15 mouse cellular contexts compared by ENCODE assay signal in the genomic region with DNA sequence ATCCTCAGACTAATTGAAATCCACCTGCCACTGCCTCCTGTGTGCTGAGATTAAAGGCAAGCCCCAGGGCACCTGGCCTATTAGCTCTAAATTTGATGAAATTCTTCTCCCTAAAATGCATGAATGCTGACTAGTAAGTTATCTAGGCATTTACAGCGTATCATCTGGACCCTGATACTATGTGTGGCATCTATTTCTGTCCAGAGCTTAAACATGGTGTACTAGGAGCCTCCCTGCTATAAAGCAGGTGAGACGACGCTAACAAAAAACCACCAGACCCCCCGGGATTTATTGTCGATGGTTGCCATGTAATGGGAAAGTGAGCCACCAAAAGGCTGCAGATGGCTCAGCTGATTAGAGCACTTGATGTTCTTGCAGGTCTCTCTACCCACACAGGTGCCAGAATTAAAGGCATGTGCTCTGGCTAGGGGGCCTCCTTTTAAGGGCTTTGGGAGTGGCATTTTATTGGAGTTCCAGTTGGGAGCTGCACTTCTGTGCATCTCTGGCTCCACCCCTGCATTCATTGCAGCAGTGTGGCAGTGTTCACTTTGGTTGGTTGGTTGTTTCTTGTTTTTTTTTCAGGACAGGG. TPM values are rescaled to one million over a fixed set of nuclear protein-coding genes. Genes with fewer than 3 reads are reported as not detected.
A peak's percentile ranks its signal among the peaks of the same experiment; 100 is the strongest.
DNase-seq lines count a peak whose midpoint lies in the region; ATAC-seq and TF ChIP-seq lines count a peak whose summit lies in the region.
"Had no signal": no experiment of that assay in that cellular context is flagged by ENCODE, and none has a peak within 500 bp of the region (broad histone marks: within the 10 kb centered on the region; RNA-seq: fewer than 3 reads in every experiment).

No protein-coding gene starts in this region.

- no peak overlapping the region for H3K4me3 ChIP-seq in hindbrain, embryonic 16.5 days (ENCODE audit: low read length)
- H3K4me3 ChIP-seq in hindbrain, embryonic 14.5 days (replicated peaks; ENCODE audit: low read length), result no peak overlapping the region
- H3K4me3 ChIP-seq in thymus, adult 2 months (ENCODE audit: control insufficient read depth, insufficient read depth, low read length), result no peak overlapping the region
- no peak overlapping the region for H3K4me3 ChIP-seq in intestine, postnatal 0 days (ENCODE audit: low read depth, low read length)
- no peak overlapping the region for H3K4me3 ChIP-seq in cerebellum, adult 2 months (replicated peaks; ENCODE audit: insufficient read depth, low read depth, low read length)
- H3K4me3 ChIP-seq: erythroblast, embryonic 14.5 days; hindbrain, embryonic 15.5 days; left cerebral cortex, adult 2 months; liver, embryonic 13.5 days had no signal

- TF ChIP-seq POLR2A in thymus, adult 2 months (IDR thresholded peaks at IDR 0.05; ENCODE audit: control insufficient read depth, extremely low read depth, insufficient read depth, low read length, poor library complexity), result no peak
- no peak for TF ChIP-seq POLR2A in cerebellum, adult 2 months (IDR thresholded peaks at IDR 0.05; ENCODE audit: borderline replicate concordance, insufficient read depth, low read length)

- no peak overlapping the region; the same call in 1 of the 2 replicates for H3K27ac ChIP-seq in hindbrain, embryonic 16.5 days (ENCODE audit: low read depth, low read length)
- H3K27ac ChIP-seq in hindbrain, embryonic 14.5 days, result no peak overlapping the region
- H3K27ac ChIP-seq in thymus, adult 2 months (ENCODE audit: control insufficient read depth, insufficient read depth, low read length), result peak overlapping the region; percentile 43; the same call in 1 of the 2 replicates
- H3K27ac ChIP-seq in intestine, postnatal 0 days (ENCODE audit: low read depth, low read length), result no peak overlapping the region
- H3K27ac ChIP-seq in cerebellum, adult 2 months (ENCODE audit: insufficient read depth, low read length), result no peak overlapping the region
- H3K27ac ChIP-seq: hindbrain, embryonic 15.5 days; kidney, postnatal 0 days; left cerebral cortex, adult 2 months had no signal

- H3K9me3 ChIP-seq in hindbrain, embryonic 16.5 days (ENCODE audit: control insufficient read depth, low read length), result no peaks in the 10 kb centered on the region
- no peaks in the 10 kb centered on the region for H3K9me3 ChIP-seq in hindbrain, embryonic 14.5 days (ENCODE audit: control insufficient read depth, low read length)
- H3K9me3 ChIP-seq in intestine, postnatal 0 days (ENCODE audit: control insufficient read depth), result no peaks in the 10 kb centered on the region
- H3K9me3 ChIP-seq: hindbrain, embryonic 15.5 days; liver, embryonic 13.5 days had no signal

- DNase-seq in hindbrain, embryonic 14.5 days (ENCODE audit: low spot score), result no peak
- peak; percentile 21 for DNase-seq in thymus, adult 2 months
- DNase-seq in thymus, postnatal 4 days, result no peak
- DNase-seq in cerebellum, adult 2 months, result no peak
- no peak for DNase-seq in testis, postnatal 14 days (ENCODE audit: low spot score)
- DNase-seq in left cerebral cortex, adult 8-10 months (ENCODE audit: low spot score in 2 of 2), result no peak
- DNase-seq: cerebellum, adult 9-10 months; liver, embryonic 13.5 days; spleen, adult 18-20 months had no signal

- H3K9ac ChIP-seq in hindbrain, embryonic 16.5 days (ENCODE audit: low read depth, low read length), result no peak overlapping the region
- H3K9ac ChIP-seq in hindbrain, embryonic 14.5 days, result no peak overlapping the region
- no peak overlapping the region for H3K9ac ChIP-seq in intestine, postnatal 0 days (ENCODE audit: low read depth, low read length)
- H3K9ac ChIP-seq: hindbrain, embryonic 15.5 days had no signal

- TF ChIP-seq CTCF in thymus, adult 2 months (IDR thresholded peaks at IDR 0.05; ENCODE audit: borderline replicate concordance, control insufficient read depth, extremely low read depth, insufficient read depth, low read length, poor library complexity), result no peak
- TF ChIP-seq CTCF in intestine, postnatal 0 days (IDR thresholded peaks at IDR 0.05; ENCODE audit: low read depth), result no peak
- no peak for TF ChIP-seq CTCF in cerebellum, adult 2 months (IDR thresholded peaks at IDR 0.05; ENCODE audit: borderline replicate concordance, insufficient read depth, low read depth, low read length)

- no peaks in the 10 kb centered on the region for H3K4me1 ChIP-seq in hindbrain, embryonic 16.5 days (ENCODE audit: control insufficient read depth, insufficient read depth, low read depth, low read length)
- H3K4me1 ChIP-seq in hindbrain, embryonic 14.5 days (replicated peaks; ENCODE audit: control insufficient read depth, insufficient read depth, low read length), result no peaks in the 10 kb centered on the region
- peaks cover 11% of the 10 kb centered on the region for H3K4me1 ChIP-seq in thymus, adult 2 months (replicated peaks; ENCODE audit: control insufficient read depth, insufficient read depth, low read length)
- peaks cover 14% of the 10 kb centered on the region for H3K4me1 ChIP-seq in intestine, postnatal 0 days (replicated peaks; ENCODE audit: control insufficient read depth, insufficient read depth, low read length)
- H3K4me1 ChIP-seq in cerebellum, adult 2 months (ENCODE audit: control insufficient read depth, insufficient read depth, low read length), result peaks cover 8% of the 10 kb centered on the region

- H3K27me3 ChIP-seq in hindbrain, embryonic 16.5 days (replicated peaks; ENCODE audit: control insufficient read depth, insufficient read depth, low read length), result no peaks in the 10 kb centered on the region
- H3K27me3 ChIP-seq in hindbrain, embryonic 14.5 days (ENCODE audit: control insufficient read depth, insufficient read depth, low read length), result no peaks in the 10 kb centered on the region
- no peaks in the 10 kb centered on the region for H3K27me3 ChIP-seq in thymus, adult 2 months (ENCODE audit: control insufficient read depth, insufficient read depth, low read length)
- H3K27me3 ChIP-seq in intestine, postnatal 0 days (replicated peaks; ENCODE audit: control insufficient read depth, insufficient read depth, low read length), result no peaks in the 10 kb centered on the region
- H3K27me3 ChIP-seq in cerebellum, adult 2 months (ENCODE audit: control insufficient read depth, insufficient read depth, low read length), result no peaks in the 10 kb centered on the region
- H3K27me3 ChIP-seq: hindbrain, embryonic 15.5 days; liver, embryonic 13.5 days had no signal

- H3K4me2 ChIP-seq in hindbrain, embryonic 16.5 days (ENCODE audit: low read length), result no peak overlapping the region
- no peak overlapping the region for H3K4me2 ChIP-seq in hindbrain, embryonic 14.5 days (replicated peaks)
- H3K4me2 ChIP-seq in intestine, postnatal 0 days (replicated peaks; ENCODE audit: low read depth), result peak overlapping the region; percentile 9; the same call in 1 of the 2 replicates
- H3K4me2 ChIP-seq: hindbrain, embryonic 15.5 days; liver, embryonic 13.5 days had no signal

- 0 out of 2 replicates have a peak, but pooled peaks have one; percentile 7 for ATAC-seq in hindbrain, embryonic 16.5 days
- ATAC-seq in hindbrain, embryonic 14.5 days (ENCODE audit: low FRiP score), result no peak
- peak; percentile 15; the same call in 1 of the 2 replicates for ATAC-seq in intestine, postnatal 0 days

- WGBS in hindbrain, embryonic 16.5 days, result 49% methylated on average over 5 of the region's 5 CpGs
- 57% methylated on average over 5 of the region's 5 CpGs for WGBS in hindbrain, embryonic 14.5 days
- 41% methylated on average over 5 of the region's 5 CpGs for WGBS in thymus, adult 2 months
- WGBS in intestine, postnatal 0 days, result 25% methylated on average over 5 of the region's 5 CpGs
- 37% methylated on average over 5 of the region's 5 CpGs for WGBS in cerebellum, adult 2 months

- peaks cover 11% of the 10 kb centered on the region; the same call in 1 of the 2 replicates for H3K36me3 ChIP-seq in hindbrain, embryonic 16.5 days (ENCODE audit: control insufficient read depth, insufficient read depth, low read length)
- H3K36me3 ChIP-seq in hindbrain, embryonic 14.5 days (replicated peaks; ENCODE audit: control insufficient read depth, insufficient read depth), result peaks cover 27% of the 10 kb centered on the region
- H3K36me3 ChIP-seq in thymus, adult 2 months (ENCODE audit: control insufficient read depth, insufficient read depth, low read length), result no peaks in the 10 kb centered on the region; the same call in 1 of the 2 replicates
- H3K36me3 ChIP-seq in intestine, postnatal 0 days (ENCODE audit: control insufficient read depth, insufficient read depth), result peaks cover 14% of the 10 kb centered on the region; the same call in 1 of the 2 replicates

RNA-seq across cellular contexts. Expression of a gene that starts 11.9 kb away (rescaled TPM):
- 15.9 and 22.0 TPM in 2 replicates for polyA plus RNA-seq in hindbrain, embryonic 16.5 days (2015; fragmentation: Nextera tagmentation; extraction: Ambion mirVana)
- 19.6 and 21.2 TPM in 2 replicates for polyA plus RNA-seq in hindbrain, embryonic 14.5 days (2014; fragmentation: Nextera tagmentation; extraction: Ambion mirVana)
- polyA plus RNA-seq in thymus, adult 2 months (2012; rRNA removed), result 57.1 and 61.2 TPM in 2 replicates
- 8.7 and 9.7 TPM in 2 replicates for polyA plus RNA-seq in intestine, postnatal 0 days (2015; fragmentation: Nextera tagmentation; extraction: Ambion mirVana)
- polyA plus RNA-seq in cerebellum, adult 2 months (2012; rRNA removed), result 40.9 and 43.8 TPM in 2 replicates
- total RNA-seq in left cerebral cortex, adult 8-10 months (2022), result 10 to 100 TPM; 33.2 to 36.0 (median 35.2) TPM

RNA-seq across cellular contexts. Expression of a gene that starts 15.3 kb away (rescaled TPM):
- polyA plus RNA-seq in hindbrain, embryonic 16.5 days (2015; fragmentation: Nextera tagmentation; extraction: Ambion mirVana), result 267 and 288 TPM in 2 replicates
- polyA plus RNA-seq in hindbrain, embryonic 14.5 days (2014; fragmentation: Nextera tagmentation; extraction: Ambion mirVana), result 238 and 248 TPM in 2 replicates
- 212 and 227 TPM in 2 replicates for polyA plus RNA-seq in thymus, adult 2 months (2012; rRNA removed)
- 164 and 166 TPM in 2 replicates for polyA plus RNA-seq in intestine, postnatal 0 days (2015; fragmentation: Nextera tagmentation; extraction: Ambion mirVana)
- polyA plus RNA-seq in cerebellum, adult 2 months (2012; rRNA removed), result 227 and 245 TPM in 2 replicates
- total RNA-seq in left cerebral cortex, adult 8-10 months (2022), result 100 to 1,000 TPM; 153 to 167 (median 156) TPM

RNA-seq across cellular contexts. Expression of a gene that starts 52.6 kb away (rescaled TPM):
- polyA plus RNA-seq in hindbrain, embryonic 16.5 days (2015; fragmentation: Nextera tagmentation; extraction: Ambion mirVana), result 22.1 and 26.2 TPM in 2 replicates
- 25.0 and 28.4 TPM in 2 replicates for polyA plus RNA-seq in hindbrain, embryonic 14.5 days (2014; fragmentation: Nextera tagmentation; extraction: Ambion mirVana)
- 59.0 and 62.3 TPM in 2 replicates for polyA plus RNA-seq in thymus, adult 2 months (2012; rRNA removed)
- polyA plus RNA-seq in intestine, postnatal 0 days (2015; fragmentation: Nextera tagmentation; extraction: Ambion mirVana), result 10.5 and 11.6 TPM in 2 replicates
- polyA plus RNA-seq in cerebellum, adult 2 months (2012; rRNA removed), result 68.4 and 68.9 TPM in 2 replicates
- 10 to 100 TPM; 54.8 to 65.9 (median 59.6) TPM for total RNA-seq in left cerebral cortex, adult 8-10 months (2022)
